Mouse (Mus musculus) kidney, adult 18-20 months (tissue): Measurements from ENCODE around the gene Gm20721.

Experiments used
- DNase-seq: peaks from one replicate; pipeline ENCODE4 v3.0.0; 2021

Gm20721 gene

DNA sequence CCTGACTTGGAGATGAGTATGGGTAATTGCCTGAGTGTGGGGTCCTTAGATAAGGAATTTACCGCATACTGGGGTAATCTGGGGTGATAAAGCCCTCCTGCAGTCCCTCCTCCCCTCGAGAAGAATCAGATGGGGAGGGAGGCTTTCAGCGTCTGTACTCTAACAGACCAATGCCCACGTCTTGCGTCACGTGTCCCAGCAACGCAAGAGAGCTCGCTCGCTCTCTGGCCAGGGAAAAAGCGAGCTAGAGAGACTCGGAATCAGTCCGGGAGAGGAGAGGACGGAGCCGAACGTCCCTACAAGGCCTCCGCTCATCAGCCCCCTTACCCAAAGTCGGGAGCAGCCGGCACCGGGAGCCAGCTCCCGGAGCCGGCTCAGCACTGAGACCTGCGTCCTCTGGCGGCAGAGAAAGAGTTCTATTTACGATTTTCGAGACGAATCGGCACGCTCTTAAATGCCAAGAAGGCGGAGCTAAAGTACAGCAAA is 49.4 kb downstream of the Gm20721 start:
- DNase-seq = no peak

DNA sequence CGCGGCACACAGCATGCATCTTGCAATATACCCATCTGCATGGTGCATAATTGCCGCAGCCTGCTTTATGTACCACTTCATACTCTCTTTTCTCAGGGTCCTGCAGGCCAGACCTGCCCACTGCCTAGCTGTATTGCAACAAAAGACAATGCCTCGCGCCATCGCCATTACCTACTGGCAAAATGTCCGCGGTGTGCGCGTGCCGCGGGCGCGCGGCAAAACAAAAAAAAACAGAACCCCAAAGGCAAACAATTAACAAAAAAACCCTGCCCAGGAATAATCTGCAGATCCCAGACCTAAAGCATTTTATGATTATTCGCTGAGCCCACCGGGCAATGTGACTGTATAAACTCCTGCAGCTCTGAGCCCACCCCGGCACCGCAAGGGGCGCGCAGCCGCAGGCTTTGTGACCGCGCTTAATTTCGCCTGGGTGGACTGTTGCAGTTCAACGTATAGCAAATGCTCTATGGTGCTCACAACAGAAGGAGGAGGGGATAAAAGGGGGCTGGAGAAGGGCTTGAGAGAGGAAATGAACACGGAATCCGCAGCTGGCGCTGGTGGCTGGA is 50.5 kb downstream of the Gm20721 start:
- no peak for DNase-seq

DNA sequence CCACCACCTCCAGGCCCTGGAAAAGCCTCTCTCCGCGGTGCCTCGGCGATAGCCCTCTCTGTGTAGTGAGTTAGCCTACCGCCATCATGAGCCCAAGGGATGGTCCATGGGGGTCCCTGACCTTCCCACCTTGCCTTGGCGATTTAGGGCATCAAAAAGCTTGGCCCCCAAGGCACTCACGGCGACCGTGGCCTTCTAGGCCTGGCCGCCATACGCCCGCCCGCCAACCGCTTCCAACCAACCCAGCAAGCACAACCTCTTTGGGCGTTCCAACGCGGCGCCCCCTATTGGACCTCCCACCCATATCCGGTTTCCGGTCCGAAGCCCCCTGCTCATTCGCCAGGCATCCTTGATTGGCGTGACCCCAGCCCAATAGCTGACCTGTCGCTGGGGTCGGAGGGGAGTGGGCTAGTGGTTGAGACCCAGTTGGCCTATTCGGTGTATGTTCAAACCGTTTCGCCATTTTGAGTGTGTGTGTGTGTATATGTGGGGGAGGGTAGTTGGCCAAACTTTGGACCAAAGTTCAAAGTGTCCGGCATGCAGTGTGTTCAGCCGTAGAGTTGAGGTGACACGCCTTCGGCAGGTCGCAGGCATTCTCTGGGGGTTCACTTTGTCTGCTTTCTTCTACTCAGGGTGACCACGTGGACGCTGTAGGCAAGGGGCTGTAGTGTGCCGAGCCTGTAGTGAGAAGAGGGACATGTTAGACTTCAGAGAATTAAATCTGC is 51.2 kb downstream of the Gm20721 start:
- DNase-seq = no peak

DNA sequence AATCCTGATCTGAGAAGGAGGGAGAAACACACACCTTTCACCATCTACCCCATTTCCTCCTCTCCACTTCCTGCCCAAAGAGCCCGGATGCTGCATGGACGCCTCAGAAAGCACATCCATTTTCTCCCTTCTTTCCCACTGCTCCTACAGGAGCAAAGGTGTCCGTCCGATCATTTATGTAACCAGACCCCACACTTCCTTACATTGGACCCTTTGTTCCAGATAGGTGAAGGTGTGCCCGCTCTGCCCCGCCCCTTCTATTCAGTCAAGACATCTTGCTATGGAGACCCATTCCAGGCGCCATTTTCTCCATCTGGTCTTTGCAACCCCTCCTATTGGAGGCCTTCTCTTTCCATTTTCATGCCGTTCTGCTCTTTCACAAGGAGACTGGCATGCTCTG is 52.1 kb downstream of the Gm20721 start:
- DNase-seq = no peak

DNA sequence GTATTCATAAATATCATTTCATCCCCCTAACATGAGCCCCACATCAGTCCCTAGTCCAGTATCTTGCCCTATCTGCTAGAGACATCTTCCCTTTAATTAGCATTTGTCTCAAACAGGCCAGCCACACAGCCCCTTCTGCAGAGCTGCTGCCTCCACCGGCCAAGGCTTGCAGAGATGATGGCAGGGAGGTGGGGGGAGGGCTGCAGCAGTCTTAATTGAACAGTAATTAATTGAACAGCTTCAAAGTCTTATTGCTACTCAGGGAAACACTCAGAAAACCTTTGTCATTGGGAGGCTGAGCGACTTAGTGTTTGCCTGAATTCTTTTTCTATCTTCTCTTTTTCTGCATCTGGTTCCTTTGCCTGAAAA is 54.9 kb downstream of the Gm20721 start:
- DNase-seq = no peak

DNA sequence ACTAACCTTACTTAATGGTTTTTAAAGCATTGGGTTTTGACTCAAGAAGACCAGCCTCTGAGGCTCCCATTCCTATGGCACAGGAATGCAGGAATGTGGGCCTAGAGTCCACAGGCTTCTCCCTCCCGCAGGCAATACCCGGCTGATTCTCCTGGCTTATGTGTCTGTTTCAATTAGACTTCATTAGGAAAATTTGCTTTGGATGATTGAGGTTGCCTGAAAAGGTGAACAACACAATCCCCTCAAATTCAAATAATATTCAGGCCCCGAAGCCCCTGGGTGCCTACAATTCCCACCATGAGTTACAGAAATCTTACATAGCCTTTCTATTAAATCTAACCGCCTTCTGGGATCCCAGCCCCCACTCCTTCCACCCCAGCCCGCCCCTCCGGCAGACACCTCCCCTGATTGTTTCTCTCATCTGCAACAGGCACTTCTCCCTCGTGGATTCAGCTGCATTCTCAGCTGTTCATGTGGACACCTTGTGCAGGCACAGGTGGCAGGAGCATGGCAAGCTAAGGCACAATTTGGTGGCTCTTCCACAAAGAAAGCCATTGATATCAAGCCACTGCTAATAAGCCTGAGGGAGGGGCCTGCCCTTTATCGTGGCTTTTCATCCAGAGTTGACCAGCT is 55.4 kb downstream of the Gm20721 start:
- DNase-seq = no peak

DNA sequence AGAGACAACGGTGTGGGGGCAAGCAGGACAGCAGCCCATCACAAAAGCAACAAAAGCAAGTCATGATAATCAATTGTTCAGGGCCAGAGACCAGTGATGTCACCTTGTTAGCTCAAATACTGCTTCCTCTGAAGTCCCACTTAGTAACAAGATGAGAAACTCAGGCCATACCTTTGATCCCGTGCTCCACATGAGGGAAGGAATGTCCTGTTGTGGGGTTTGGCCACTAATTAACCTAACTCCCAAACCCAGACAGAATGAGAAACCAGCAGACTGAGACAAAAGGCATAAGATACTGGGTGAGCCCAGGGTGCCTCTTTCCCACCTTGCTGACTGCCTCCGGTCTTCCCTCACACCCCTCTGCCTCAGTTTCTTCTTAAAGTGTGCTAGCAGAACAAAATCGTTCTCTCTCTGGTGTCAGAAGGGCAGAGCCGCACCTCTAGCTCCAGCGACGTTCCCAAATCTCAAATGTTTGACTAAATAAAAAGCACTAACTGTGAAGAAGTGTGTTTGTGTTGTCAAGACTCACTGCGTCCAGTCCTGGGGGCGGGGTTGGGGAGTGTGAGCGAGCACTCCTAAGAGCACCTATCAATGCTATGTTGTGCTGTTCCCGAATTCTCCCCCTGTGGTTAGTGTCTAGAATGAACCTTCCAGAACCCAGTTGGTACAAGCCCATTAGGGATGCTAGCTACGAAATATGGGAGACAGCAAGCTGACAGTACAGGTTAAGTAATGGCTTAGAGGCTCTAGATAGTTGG is 57.7 kb downstream of the Gm20721 start:
- DNase-seq = no peak

DNA sequence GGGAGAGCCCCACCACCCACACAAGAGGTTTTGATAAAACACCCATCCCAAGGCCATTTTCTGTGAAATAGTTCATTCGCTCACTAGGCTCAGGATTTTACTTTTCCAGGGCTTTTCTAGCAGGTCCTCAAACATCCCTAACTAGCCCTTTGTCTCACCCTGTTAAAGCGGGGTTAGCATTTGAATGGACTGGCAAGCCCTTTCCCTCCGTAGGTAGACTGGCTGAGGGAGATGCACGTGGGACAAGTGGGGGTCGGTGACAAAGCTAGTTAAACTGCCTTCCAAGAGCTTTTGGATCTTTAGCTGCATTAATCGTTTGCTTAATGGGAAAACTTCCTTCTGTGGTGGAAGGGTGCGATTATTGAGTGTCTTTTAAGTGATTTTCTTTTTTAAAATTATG is 58.6 kb downstream of the Gm20721 start:
- no peak for DNase-seq

DNA sequence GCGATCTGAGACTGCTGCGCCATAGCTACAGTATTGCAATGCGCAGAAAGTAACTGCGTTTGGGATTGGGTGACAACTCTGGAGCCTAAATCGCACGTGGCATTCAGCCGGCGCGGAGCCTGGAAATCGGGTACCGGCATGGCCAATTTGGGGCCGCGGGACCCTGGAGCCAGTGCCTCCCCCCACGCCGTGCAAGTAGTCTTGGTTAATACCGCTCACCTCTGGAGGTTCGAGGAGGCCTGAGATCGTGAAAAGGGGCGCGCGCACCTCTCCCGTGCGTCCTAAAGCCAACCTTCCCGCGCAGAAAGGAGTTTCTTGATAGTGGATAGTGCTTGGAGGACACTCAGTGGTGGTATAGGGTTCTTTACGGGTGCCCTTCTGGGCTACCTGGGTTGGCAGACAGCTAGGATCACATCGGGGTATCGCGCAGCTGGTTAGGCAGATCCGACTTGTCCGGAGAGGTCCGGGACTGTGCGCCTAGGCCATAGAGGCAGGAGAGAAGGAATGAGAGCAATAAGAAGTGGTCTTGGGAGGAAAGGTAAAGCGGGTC is 60.5 kb downstream of the Gm20721 start:
- DNase-seq = no peak

DNA sequence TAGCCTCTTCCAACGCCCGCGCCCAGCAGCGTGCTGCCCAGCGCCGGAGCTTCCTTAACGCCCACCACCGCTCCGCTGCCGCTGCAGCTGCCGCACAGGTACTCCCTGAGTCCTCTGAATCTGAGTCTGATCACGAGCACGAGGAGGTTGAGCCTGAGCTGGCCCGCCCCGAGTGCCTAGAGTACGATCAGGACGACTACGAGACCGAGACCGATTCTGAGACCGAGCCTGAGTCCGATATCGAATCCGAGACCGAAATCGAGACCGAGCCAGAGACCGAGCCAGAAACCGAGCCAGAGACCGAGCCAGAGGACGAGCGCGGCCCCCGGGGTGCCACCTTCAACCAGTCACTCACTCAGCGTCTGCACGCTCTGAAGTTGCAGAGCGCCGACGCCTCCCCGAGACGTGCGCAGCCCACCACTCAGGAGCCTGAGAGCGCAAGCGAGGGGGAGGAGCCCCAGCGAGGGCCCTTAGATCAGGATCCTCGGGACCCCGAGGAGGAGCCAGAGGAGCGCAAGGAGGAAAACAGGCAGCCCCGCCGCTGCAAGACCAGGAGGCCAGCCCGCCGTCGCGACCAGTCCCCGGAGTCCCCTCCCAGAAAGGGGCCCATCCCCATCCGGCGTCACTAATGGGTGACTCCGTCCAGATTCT is 61.6 kb downstream of the Gm20721 start:
- DNase-seq = no peak

DNA sequence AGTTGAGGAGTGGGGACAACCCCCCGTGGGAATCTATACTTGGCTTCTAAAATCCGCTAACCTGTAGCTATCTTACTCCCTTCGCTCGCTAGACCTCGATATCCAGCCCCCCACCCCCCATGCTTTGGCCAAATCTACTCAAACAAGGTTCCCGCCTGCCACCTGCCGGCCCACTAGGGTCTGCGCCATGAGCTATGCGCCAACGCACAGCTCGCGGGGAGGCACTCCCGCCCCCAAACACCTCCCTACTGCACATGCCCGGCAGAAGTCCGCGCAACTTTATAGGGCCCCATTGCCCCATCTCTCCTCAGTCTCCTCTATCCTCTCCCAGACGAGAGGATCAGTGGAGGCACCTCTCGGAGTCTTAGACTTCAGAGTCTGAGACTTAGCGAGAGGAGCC is 62.5 kb downstream of the Gm20721 start, which contains the start of gene Gnas:
Gnas (plus strand) TSS at position 310 of the 400 bp plus-strand sequence.
- DNase-seq = no peak

DNA sequence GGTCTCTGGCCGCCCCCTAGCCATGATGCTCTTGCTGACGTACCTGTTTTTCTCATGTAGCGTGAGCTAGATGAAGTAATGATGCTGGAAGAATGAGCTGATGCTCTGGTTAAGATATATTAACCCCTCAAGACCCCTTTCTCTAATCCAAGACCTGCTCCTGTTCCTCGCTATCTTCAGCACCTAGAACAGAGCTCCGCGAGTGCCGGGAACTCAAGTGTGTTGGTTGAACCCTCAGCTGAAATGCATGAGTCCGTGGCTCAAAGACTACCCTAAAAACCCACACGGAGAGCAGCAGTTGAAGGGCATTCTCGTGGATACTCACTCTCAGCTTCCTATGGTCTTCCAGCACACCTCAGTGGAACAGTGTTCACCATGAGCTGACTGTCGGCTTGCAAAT is 63.2 kb downstream of the Gm20721 start:
- DNase-seq = no peak
